Mouse (Mus musculus) CH12.LX (cell line): ENCODE measurements around the gene Col23a1. TPM values are rescaled to one million over a fixed set of nuclear protein-coding genes. Genes with fewer than 3 reads are reported as not detected.

ENCODE experiments used
- DNase-seq: peaks from one replicate; pipeline ENCODE4 v3.0.0-alpha.2; 2013; ENCODE audit errors: extremely low read depth
- H3K27ac ChIP-seq: 2 replicates; pipeline ENCODE4 v1.5.1; 2012; ENCODE audit warnings: low read depth, mild to moderate bottlenecking, control low read depth, moderate library complexity; ENCODE audit not compliant: insufficient read depth
- H3K27me3 ChIP-seq: replicated peaks from 2 replicates; pipeline ENCODE3; 2012; ENCODE audit warnings: inconsistent platforms
- H3K36me3 ChIP-seq, 2 experiments: replicated peaks in 1 of 2; 2 replicates each; pipeline versions ENCODE3 to v1.6.1; 2012; ENCODE audit warnings: inconsistent platforms in 1 of 2, low read length in 1 of 2, mild to moderate bottlenecking in 1 of 2, mixed read lengths in 1 of 2, moderate library complexity in 1 of 2; ENCODE audit not compliant: control insufficient read depth in 1 of 2, insufficient read depth in 1 of 2
- H3K4me1 ChIP-seq, 2 experiments: 2 replicates each; pipeline ENCODE4 v1.6.1; 2012; ENCODE audit warnings: inconsistent platforms in 1 of 2, moderate library complexity in 1 of 2; ENCODE audit not compliant: insufficient read depth in 2 of 2, control insufficient read depth in 1 of 2
- H3K4me2 ChIP-seq: 2 replicates; pipeline ENCODE4 v1.6.1; 2012; ENCODE audit warnings: low read depth, mild to moderate bottlenecking, control low read depth; ENCODE audit not compliant: poor library complexity, insufficient read depth, severe bottlenecking
- H3K4me3 ChIP-seq, 3 experiments: fragments of 150-350 bp in 1 of 3; sonication (generic) in 1 of 3; replicated peaks in 1 of 3; 2 replicates each; pipeline versions ENCODE3 to v1.5.1; 2011 to 2012; ENCODE audit warnings: low read depth in 2 of 3, low read length in 2 of 3, mild to moderate bottlenecking in 2 of 3, moderate library complexity in 2 of 3, control low read depth in 1 of 3, improper control_type of control experiment in 1 of 3, inconsistent platforms in 1 of 3, mixed read lengths in 1 of 3; ENCODE audit not compliant: poor library complexity in 1 of 3
- H3K79me2 ChIP-seq: replicated peaks from 2 replicates; pipeline ENCODE4 v1.6.1; 2012; ENCODE audit warnings: mild to moderate bottlenecking, moderate library complexity; ENCODE audit not compliant: control insufficient read depth, poor library complexity, insufficient read depth, severe bottlenecking; ENCODE audit errors: extremely low read depth
- H3K9ac ChIP-seq: 2 replicates; pipeline ENCODE4 v1.6.1; 2012; ENCODE audit warnings: low read depth, mild to moderate bottlenecking, control low read depth, moderate library complexity; ENCODE audit not compliant: insufficient read depth
- H3K9me3 ChIP-seq: replicated peaks from 2 replicates; pipeline ENCODE3; 2012; ENCODE audit warnings: low read length, inconsistent platforms, mixed read lengths
- BHLHE40 ChIP-seq: IDR thresholded peaks from 2 replicates; pipeline ENCODE4 v1.6.1; 2011; ENCODE audit warnings: mild to moderate bottlenecking, low read depth, low read length, improper control_type of control experiment
- CHD1 ChIP-seq: IDR thresholded peaks from 2 replicates; pipeline ENCODE4 v1.6.1; 2012; ENCODE audit warnings: low read depth, low read length, improper control_type of control experiment, inconsistent platforms
- CHD2 ChIP-seq: IDR thresholded peaks from 2 replicates; pipeline ENCODE4 v1.6.1; 2011; ENCODE audit warnings: low read length, improper control_type of control experiment
- CTCF ChIP-seq, 2 experiments: IDR thresholded peaks in 1 of 2; conservative IDR thresholded peaks in 1 of 2; 2 replicates each; pipeline ENCODE4 v1.5.1; 2011 to 2012; ENCODE audit warnings: low read depth in 2 of 2, low read length in 2 of 2, improper control_type of control experiment in 1 of 2, inconsistent platforms in 1 of 2, mild to moderate bottlenecking in 1 of 2, moderate library complexity in 1 of 2
- EP300 ChIP-seq: IDR thresholded peaks from 2 replicates; pipeline ENCODE4 v1.6.1; 2011; ENCODE audit warnings: low read length, improper control_type of control experiment
- ETS1 ChIP-seq: conservative IDR thresholded peaks from 2 replicates; pipeline ENCODE4 v1.6.1; 2012; ENCODE audit warnings: low read depth, mild to moderate bottlenecking, inconsistent platforms, low read length, improper control_type of control experiment, moderate library complexity
- HCFC1 ChIP-seq: IDR thresholded peaks from 2 replicates; pipeline ENCODE4 v1.6.1; 2012; ENCODE audit warnings: low read depth, mild to moderate bottlenecking, inconsistent platforms, low read length, improper control_type of control experiment
- IRF4 ChIP-seq: IDR thresholded peaks from 2 replicates; pipeline ENCODE4 v1.6.1; 2014; ENCODE audit warnings: low read depth, mild to moderate bottlenecking, inconsistent platforms, low read length, improper control_type of control experiment
- JUND ChIP-seq: conservative IDR thresholded peaks from 2 replicates; pipeline ENCODE4 v1.6.1; 2011; ENCODE audit warnings: low read depth, low read length, improper control_type of control experiment
- KAT2A ChIP-seq: IDR thresholded peaks from 2 replicates; pipeline ENCODE4 v1.6.1; 2012; ENCODE audit warnings: low read length, improper control_type of control experiment, inconsistent platforms; ENCODE audit not compliant: insufficient replicate concordance
- MAFK ChIP-seq: IDR thresholded peaks from 2 replicates; pipeline ENCODE4 v1.6.1; 2011; ENCODE audit warnings: low read length, improper control_type of control experiment; ENCODE audit not compliant: insufficient replicate concordance
- MAX ChIP-seq: IDR thresholded peaks from 2 replicates; pipeline ENCODE4 v1.6.1; 2011; ENCODE audit warnings: low read length, improper control_type of control experiment
- MAZ ChIP-seq: IDR thresholded peaks from 2 replicates; pipeline ENCODE4 v1.6.1; 2012; ENCODE audit warnings: low read depth, mild to moderate bottlenecking, inconsistent platforms, low read length, improper control_type of control experiment, moderate library complexity
- MEF2A ChIP-seq: IDR thresholded peaks from 2 replicates; pipeline ENCODE4 v1.6.1; 2014; ENCODE audit warnings: low read depth, mild to moderate bottlenecking, inconsistent platforms, low read length, improper control_type of control experiment, borderline replicate concordance
- MXI1 ChIP-seq: IDR thresholded peaks from 2 replicates; pipeline ENCODE4 v1.6.1; 2011; ENCODE audit warnings: mild to moderate bottlenecking, low read depth, low read length, improper control_type of control experiment
- NELFE ChIP-seq: IDR thresholded peaks from 2 replicates; pipeline ENCODE4 v1.6.1; 2011; ENCODE audit warnings: low read depth, low read length, improper control_type of control experiment
- NRF1 ChIP-seq: IDR thresholded peaks from 2 replicates; pipeline ENCODE4 v1.6.1; 2014; ENCODE audit warnings: low read depth, mild to moderate bottlenecking, inconsistent platforms, low read length, improper control_type of control experiment, moderate library complexity
- PAX5 ChIP-seq: IDR thresholded peaks from 2 replicates; pipeline ENCODE4 v1.6.1; 2012; ENCODE audit warnings: low read length, inconsistent platforms, mixed read lengths
- POLR2A ChIP-seq: IDR thresholded peaks from 2 replicates; pipeline ENCODE4 v1.6.1; 2011; ENCODE audit warnings: low read depth, mild to moderate bottlenecking, improper control_type of control experiment, low read length
- POLR2AphosphoS2 ChIP-seq: IDR thresholded peaks from 2 replicates; pipeline ENCODE4 v1.6.1; 2011; ENCODE audit warnings: low read depth, low read length, improper control_type of control experiment
- RAD21 ChIP-seq: IDR thresholded peaks from 2 replicates; pipeline ENCODE4 v1.6.1; 2011; ENCODE audit warnings: low read depth, mild to moderate bottlenecking, low read length, improper control_type of control experiment, moderate library complexity
- RCOR1 ChIP-seq: conservative IDR thresholded peaks from 2 replicates; pipeline ENCODE4 v1.6.1; 2012; ENCODE audit warnings: low read depth, mild to moderate bottlenecking, inconsistent platforms, low read length, improper control_type of control experiment
- SIN3A ChIP-seq: IDR thresholded peaks from 2 replicates; pipeline ENCODE4 v1.6.1; 2012; ENCODE audit warnings: low read length, improper control_type of control experiment, inconsistent platforms
- SMC3 ChIP-seq: IDR thresholded peaks from 2 replicates; pipeline ENCODE4 v1.6.1; 2011; ENCODE audit warnings: low read depth, low read length, improper control_type of control experiment
- TBP ChIP-seq: conservative IDR thresholded peaks from 2 replicates; pipeline ENCODE4 v1.6.1; 2011; ENCODE audit warnings: low read depth, low read length, improper control_type of control experiment
- TCF12 ChIP-seq: IDR thresholded peaks from 2 replicates; pipeline ENCODE4 v1.6.1; 2014; ENCODE audit warnings: low read depth, mild to moderate bottlenecking, inconsistent platforms, low read length, improper control_type of control experiment
- UBTF ChIP-seq: IDR thresholded peaks from 2 replicates; pipeline ENCODE4 v1.6.1; 2012; ENCODE audit warnings: low read depth, mild to moderate bottlenecking, inconsistent platforms, low read length, improper control_type of control experiment, moderate library complexity
- USF1 ChIP-seq: IDR thresholded peaks from 2 replicates; pipeline ENCODE4 v1.6.1; 2014; ENCODE audit warnings: low read depth, mild to moderate bottlenecking, inconsistent platforms, low read length, improper control_type of control experiment
- USF2 ChIP-seq: conservative IDR thresholded peaks from 2 replicates; pipeline ENCODE4 v1.6.1; 2011; ENCODE audit warnings: low read depth, low read length, improper control_type of control experiment
- ZC3H11A ChIP-seq: IDR thresholded peaks from 2 replicates; pipeline ENCODE4 v1.6.1; 2012; ENCODE audit warnings: low read depth, mild to moderate bottlenecking, inconsistent platforms, low read length, improper control_type of control experiment
- ZMIZ1 ChIP-seq: IDR thresholded peaks from 2 replicates; pipeline ENCODE4 v1.6.1; 2012; ENCODE audit warnings: low read depth, mild to moderate bottlenecking, inconsistent platforms, low read length, improper control_type of control experiment
- ZNF384 ChIP-seq: IDR thresholded peaks from 2 replicates; pipeline ENCODE4 v1.6.1; 2012; ENCODE audit warnings: low read depth, low read length, improper control_type of control experiment, inconsistent platforms
- dilution Hi-C: fragments of 300-500 bp; cut with MboI; formaldehyde crosslinking; loops from 2 replicates; pipeline ENCODE4 v1.14.3; 2020; ENCODE audit warnings: low sequenced_read_pairs; ENCODE audit not compliant: extremely low pct_unique_long_range_greater_than_20kb, extremely low pct_ligation_motif_present
- in situ Hi-C: fragments of 300-500 bp; cut with MboI; formaldehyde crosslinking; loops from 3 replicates; pipeline ENCODE4 v1.14.3; 2019; ENCODE audit warnings: low sequenced_read_pairs, low pct_ligation_motif_present, low pct_unique_long_range_greater_than_20kb, mixed read lengths
- polyA plus RNA-seq: library from polyadenylated mRNA; unstranded; fragments of >175 nt; gene quantifications from 2 replicates; pipeline ENCODE4 v1.2.1, GENCODE M21; 2012; ENCODE audit warnings: low read depth; ENCODE audit not compliant: insufficient read length
- total RNA-seq, 2 experiments: library from RNA; depleted of rRNA; stranded (reverse); fragments of 300-350 nt in 1 of 2; fragments of >200 nt in 1 of 2; gene quantifications; 2 replicates each; pipeline ENCODE4 v1.2.3; 2012 to 2014

Col23a1 gene
- total and polyA plus RNA-seq, 3 experiments: 0.04 to 0.20 (median 0.08) TPM

DNA sequence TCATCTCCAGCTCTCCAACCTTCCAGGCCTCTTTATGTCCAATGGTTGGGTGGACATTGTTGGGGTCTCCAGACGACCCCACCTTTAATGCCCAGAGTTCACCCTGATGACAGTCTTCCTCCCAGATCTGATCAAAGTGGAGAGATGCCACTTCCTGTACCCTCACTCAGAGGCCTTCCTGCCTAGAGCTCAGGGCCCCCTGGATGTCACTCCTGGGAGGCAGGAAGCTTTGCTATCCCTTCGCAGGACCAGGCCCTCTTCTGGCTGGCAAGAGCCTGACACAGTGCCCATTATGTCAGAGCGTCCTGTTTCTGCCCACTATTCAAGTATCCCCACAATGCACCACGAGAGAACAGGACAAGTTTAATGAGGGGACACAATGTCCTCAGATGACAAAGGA is 289.3 kb downstream of the Col23a1 start:
- Histone ChIP-seq H3K4me1 (peaks cover 22 to 47% of the 10 kb centered on the region in 2 experiments), H3K4me3 (no peak overlapping the region), H3K36me3 (no peaks in the 10 kb centered on the region), H3K27me3 (peaks cover 19% of the 10 kb centered on the region), H3K27ac (no peak overlapping the region), H3K4me2 (no peak overlapping the region), H3K79me2 (no peaks in the 10 kb centered on the region), H3K9me3 (no peaks in the 10 kb centered on the region), H3K9ac (no peak overlapping the region)
- dilution Hi-C loops: no loop called here
- DNase-seq: no peak
- in situ Hi-C loops: no loop called here
- no peak for TF ChIP-seq EP300
- TF ChIP-seq HCFC1: no peak
- no peak for TF ChIP-seq MAZ
- TF ChIP-seq CHD2: no peak
- no peak for TF ChIP-seq UBTF
- TF ChIP-seq SMC3: no peak
- TF ChIP-seq MAFK: no peak
- TF ChIP-seq SIN3A: no peak
- no peak for TF ChIP-seq CHD1
- TF ChIP-seq NELFE: no peak
- no peak for TF ChIP-seq MXI1
- no peak for TF ChIP-seq POLR2AphosphoS2
- no peak for TF ChIP-seq USF1

DNA sequence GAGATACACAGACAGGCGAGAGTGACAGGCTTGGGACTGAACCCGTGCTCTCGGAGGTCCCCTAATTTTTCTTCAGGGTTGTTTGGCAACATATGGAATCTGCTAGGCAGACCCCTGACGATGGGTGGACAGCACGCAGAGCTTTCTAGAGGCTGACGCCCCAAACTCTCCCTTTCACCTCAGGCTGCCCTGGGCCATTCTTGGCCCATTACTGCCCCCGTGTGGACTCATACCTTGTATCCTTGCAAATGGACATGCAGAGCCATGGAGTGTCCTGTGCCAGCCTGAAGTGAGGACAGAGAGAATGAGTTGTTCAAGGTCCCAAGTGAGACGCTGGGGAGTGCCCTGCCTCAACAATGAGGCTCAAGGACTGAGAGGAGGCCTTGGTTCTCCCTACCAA is 293.0 kb downstream of the Col23a1 start:
- H3K9me3 ChIP-seq: no peaks in the 10 kb centered on the region
- H3K79me2 ChIP-seq: no peaks in the 10 kb centered on the region
- TF ChIP-seq MEF2A: 0 out of 2 replicates have a peak, but pooled peaks have one; percentile 44
- no peak for TF ChIP-seq POLR2A
- TF ChIP-seq MAZ: no peak
- no peak for TF ChIP-seq SIN3A
- no peak for TF ChIP-seq TBP
- no peak for TF ChIP-seq JUND
- no peak for TF ChIP-seq CHD2
- TF ChIP-seq PAX5: no peak
- no peak for TF ChIP-seq USF1
- no peak for TF ChIP-seq TCF12
- TF ChIP-seq NRF1: no peak
- no peak for TF ChIP-seq POLR2AphosphoS2
- no peak for TF ChIP-seq MAFK
- no peak for TF ChIP-seq EP300
- 0 out of 2 replicates have a peak, but pooled peaks have one; percentile 6 for TF ChIP-seq BHLHE40
- no peak for TF ChIP-seq CHD1
- TF ChIP-seq UBTF: no peak
- no peak for TF ChIP-seq KAT2A
- TF ChIP-seq MAX: no peak
- TF ChIP-seq ETS1: no peak
- TF ChIP-seq NELFE: no peak
- no peak for TF ChIP-seq ZC3H11A
- peak; percentile 33 to 96 for TF ChIP-seq CTCF (conservative IDR thresholded peaks at IDR 0.05 in 1 of 2, IDR thresholded peaks at IDR 0.05 in 1 of 2; ENCODE audit: low read depth in 2 of 2, low read length in 2 of 2)
- TF ChIP-seq HCFC1: no peak
- TF ChIP-seq RAD21: peak; percentile 91
- no peak for TF ChIP-seq ZMIZ1
- TF ChIP-seq ZNF384: no peak
- no peak for TF ChIP-seq USF2
- no peak for TF ChIP-seq MXI1
- peak; percentile 36; the same call in 1 of the 2 replicates for TF ChIP-seq IRF4
- no peak for TF ChIP-seq RCOR1
- peak; percentile 84 for TF ChIP-seq SMC3
- H3K27ac ChIP-seq: no peak overlapping the region
- no peak overlapping the region for H3K4me3 ChIP-seq
- in situ Hi-C loops (loop anchor here (5.0 kb wide), 1 partner anchor 40 kb away; no protein-coding TSS in a partner anchor), dilution Hi-C loops (no loop called here)
- no peaks in the 10 kb centered on the region for H3K27me3 ChIP-seq
- peak; percentile 84 for DNase-seq
- H3K36me3 ChIP-seq: peaks cover 12 to 23% of the 10 kb centered on the region in 2 experiments
- no peak overlapping the region for H3K4me2 ChIP-seq
- no peak overlapping the region for H3K9ac ChIP-seq
- peaks cover 20 to 58% of the 10 kb centered on the region in 2 experiments for H3K4me1 ChIP-seq
